Mouse (Mus musculus) monocyte, adult 5-6 weeks (primary cell): ENCODE measurements around the gene Mnat1. TPM values are rescaled to one million over a fixed set of nuclear protein-coding genes. Genes with fewer than 3 reads are reported as not detected.

Experiments used
- ATAC-seq: fragments of 153-309, 156-312 bp; replicated peaks from 2 replicates; pipeline ENCODE4 v1.8.0; 2017; ENCODE audit warnings: mild to moderate bottlenecking; ENCODE audit not compliant: low TSS enrichment, insufficient number of reproducible peaks, severe bottlenecking, poor library complexity, low FRiP score
- total RNA-seq: library from RNA; stranded (forward); fragments of 200-1000, 200-491, 200-594 nt; gene quantifications from 3 replicates; pipeline ENCODE4 v1.2.3, GENCODE M21; 2017

Mnat1 gene
- total RNA-seq, 1 experiment from 2014 or later: 16.9 TPM

DNA sequence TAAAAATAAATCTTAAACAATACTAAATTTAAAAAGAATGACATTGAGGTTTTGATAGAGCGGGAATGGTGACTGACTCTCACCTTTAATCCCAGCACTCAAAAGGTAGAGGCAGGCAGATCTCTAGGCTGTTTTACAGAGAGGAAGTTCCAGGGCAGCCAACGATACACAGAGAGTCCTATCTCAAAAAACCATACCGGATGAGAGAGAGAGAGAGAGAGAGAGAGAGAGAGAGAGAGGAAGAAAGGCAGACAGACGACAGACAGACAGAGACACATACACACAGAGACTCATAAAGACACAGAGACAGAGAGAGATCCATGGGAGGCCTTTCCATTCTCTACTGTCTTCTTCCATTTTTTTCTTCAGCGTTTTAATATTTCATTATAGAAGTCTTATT lies 92.3 kb downstream of the Mnat1 start:
- ATAC-seq: no peak

DNA sequence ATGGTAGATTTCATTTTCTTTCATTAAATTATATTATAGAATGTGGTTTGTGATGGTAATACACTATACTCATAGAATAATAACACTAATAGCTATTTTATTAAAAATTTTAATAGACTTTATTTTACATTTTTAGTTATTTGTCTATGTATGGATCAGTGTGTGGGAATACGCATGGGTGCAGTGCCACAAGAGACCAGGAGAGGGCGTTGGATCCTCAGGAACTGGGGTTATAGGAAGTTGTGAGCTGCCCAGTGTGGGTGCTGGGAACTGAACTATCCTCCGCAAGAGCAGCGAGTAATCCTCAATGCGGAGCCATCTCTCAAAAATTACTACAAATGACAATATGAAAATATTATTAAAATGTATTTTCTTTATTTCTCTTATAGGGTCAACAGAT lies 95.1 kb downstream of the Mnat1 start:
- no peak for ATAC-seq

- ATAC-seq: no peak
These were observed 97.7 kb downstream of the Mnat1 start for GRCm38 (mm10) chr12:73221235-73221634.

DNA sequence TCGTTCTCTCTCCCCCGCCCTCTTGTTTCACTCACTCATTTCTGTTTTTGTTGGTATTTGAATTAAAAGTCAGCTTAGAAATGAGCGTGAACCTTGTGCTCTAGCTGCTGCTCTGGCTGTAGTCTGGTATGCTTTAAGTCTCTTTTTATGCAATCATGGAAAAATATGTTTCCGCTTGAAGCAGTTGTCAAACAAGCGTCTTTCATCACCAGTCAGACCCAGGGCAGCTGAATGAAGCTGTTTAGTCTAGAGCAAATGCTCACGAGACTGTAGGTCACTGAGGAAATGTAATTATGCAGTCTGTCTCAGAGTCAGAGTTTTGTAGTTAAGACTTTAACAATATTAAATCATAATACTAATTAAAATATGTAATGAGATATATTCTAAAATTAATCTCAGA lies 100.4 kb downstream of the Mnat1 start:
- no peak for ATAC-seq

DNA sequence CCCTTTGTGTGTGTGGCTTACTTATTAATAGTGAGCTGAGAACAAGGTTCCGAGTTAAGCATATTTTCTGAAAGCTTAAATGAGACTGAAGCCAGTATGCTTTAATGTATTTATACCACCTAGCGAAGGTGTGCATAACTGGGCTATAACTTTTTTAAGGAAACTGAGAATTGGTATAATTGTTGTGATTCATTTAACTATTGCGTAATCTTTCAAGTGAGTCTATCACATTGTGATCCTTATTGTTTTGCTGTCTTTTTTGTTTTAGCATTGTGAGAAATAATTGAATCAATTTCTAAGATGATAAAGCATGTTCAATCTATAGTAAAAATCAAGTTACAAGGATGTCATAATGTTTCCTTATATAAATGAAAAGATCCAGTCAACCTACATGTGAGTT lies 104.9 kb downstream of the Mnat1 start:
- ATAC-seq: no peak

DNA sequence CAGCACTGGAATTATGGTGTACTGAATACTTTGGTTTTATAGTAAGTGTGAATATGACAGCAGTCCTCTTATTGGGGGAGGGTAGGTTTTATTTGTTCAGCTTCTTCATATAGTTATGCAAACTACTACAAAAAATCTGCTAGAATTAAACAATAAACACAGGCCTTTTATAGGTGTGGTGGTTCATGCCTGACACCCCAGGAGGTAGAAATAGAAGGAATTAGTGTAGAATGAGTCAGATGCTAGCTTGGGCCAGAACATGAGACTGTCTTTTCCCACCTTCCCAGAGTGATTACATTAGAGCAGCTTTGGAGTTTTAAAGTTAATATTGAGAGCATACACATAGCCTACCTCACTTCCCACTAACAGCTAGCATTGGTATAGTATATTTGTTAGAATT lies 106.7 kb downstream of the Mnat1 start:
- no peak for ATAC-seq

DNA sequence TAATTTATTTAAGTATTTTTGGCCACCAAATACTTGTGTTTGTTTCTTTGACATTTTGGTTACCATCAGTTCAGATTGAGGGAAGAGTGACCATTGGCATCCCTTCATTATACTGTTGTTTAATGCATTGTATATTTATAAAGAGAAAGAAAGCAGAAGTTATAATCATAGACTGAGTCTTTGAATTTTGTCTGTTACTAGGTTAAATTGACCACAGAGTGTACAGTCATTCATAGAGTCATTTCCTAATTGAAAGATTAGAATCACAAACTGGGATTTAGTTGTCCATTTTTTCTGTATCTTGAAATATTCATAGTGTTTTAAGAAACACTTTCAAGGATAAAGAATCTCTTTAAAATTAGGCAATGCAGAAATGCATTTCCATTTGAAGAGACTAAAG lies 108.0 kb downstream of the Mnat1 start:
- no peak for ATAC-seq

- no peak for ATAC-seq
These were observed 109.1 kb downstream of the Mnat1 start for GRCm38 (mm10) chr12:73232586-73232985.

DNA sequence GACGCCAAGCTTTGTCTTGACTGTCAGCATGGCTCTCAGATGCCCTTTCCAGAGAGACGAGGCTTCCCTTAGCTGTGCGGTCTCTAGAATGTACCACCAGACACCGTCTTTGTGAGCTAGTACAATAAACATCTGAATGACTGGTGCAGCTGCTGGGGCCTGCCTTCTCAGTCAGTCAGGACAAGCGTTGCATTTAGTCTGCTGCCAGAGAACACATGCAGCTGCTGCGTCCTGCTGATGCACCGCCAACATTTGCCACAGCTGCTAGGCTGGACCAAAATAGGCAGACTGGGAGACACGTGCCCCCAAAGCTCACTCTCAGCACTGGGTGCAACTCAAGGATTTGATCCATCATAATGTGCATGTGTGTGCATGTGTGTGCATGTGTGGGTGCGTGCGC lies 118.4 kb downstream of the Mnat1 start:
- ATAC-seq: no peak

DNA sequence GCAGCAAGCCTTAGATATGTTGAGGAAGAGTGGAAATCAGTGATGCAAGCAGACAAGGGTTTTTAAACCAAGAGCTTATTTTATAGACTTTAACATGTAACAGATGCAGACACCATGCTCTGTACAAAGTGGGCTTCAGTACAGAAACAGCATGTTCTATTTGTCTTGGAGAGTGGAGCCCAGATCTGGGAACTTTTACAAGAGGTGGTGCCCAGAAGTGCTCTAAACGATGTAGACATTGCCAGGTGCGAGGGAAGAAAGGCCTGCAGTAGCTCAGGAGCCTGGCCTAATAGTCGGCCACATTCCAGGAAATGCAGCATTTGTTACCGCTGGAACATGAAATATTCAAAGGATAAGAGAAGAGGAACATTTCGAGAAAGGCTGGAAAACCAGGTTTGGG lies 122.2 kb downstream of the Mnat1 start:
- ATAC-seq: no peak

DNA sequence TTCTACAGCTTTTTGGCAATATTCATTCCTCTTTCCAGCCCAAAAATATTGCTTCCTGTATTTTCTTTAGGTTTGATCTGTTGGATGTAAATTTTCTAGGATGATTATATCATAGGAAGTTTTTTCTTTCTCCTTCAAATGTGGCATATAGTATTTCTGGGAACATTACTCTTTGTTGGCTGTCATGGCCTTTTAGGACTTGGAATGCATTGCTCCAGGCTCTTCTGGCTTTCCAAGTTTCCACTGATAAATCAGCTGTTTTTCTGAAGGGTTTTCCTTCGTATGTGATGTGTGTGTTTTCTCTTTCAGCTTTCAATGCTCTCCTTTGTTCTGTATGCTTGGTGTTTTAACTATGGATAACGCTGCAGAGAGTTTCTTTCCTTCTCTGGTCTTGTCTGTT lies 131.5 kb downstream of the Mnat1 start:
- ATAC-seq: no peak

GRCm38 (mm10) chr12:73259269-73259668 lies 135.8 kb downstream of the Mnat1 start:
- ATAC-seq: no peak

DNA sequence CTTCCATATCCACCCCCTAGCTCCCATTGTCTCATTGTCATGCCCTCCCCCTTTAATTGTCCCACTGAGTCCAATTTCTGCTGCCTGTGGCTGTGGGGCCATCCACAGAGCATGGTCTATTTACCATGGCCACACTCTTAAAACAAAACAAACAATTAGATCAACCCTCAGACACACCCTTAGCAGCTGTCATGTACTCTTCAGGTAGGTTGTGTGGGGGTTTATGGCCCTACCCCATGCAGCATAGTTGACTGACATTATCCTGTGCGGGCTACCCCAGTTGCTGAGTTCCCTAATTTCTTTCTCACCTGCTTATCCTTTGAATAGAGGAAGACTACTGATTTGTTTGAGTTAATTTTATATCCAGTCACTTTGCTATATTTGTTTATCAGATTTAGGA lies 136.8 kb downstream of the Mnat1 start:
- ATAC-seq: no peak

- no peak for ATAC-seq
These were observed 142.0 kb downstream of the Mnat1 start for GRCm38 (mm10) chr12:73265381-73265978.

GRCm38 (mm10) chr12:73266597-73266996 lies 143.1 kb downstream of the Mnat1 start:
- ATAC-seq: no peak

DNA sequence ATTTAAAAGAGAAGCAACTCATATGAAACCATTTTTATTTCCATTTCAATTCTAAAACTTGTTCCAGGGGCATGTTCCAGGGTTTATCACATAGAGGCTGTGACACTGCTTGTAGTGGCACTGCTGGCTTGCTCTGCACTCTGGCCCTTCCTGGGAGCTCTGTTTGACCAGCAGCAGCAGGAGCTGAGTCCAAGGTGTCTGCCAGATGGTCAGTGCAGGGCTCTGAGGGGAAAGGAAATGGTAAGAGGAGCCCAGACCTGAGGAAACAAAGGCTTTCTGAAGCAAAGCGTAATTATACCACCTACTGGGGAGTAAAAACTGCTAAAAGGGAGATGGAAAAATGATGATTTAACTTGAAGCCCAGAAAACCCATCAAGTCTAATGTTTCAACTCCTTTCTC lies 145.0 kb downstream of the Mnat1 start:
- no peak for ATAC-seq

GRCm38 (mm10) chr12:73269531-73269930 lies 146.0 kb downstream of the Mnat1 start:
- no peak for ATAC-seq

GRCm38 (mm10) chr12:73269933-73270332 lies 146.4 kb downstream of the Mnat1 start:
- no peak for ATAC-seq

DNA sequence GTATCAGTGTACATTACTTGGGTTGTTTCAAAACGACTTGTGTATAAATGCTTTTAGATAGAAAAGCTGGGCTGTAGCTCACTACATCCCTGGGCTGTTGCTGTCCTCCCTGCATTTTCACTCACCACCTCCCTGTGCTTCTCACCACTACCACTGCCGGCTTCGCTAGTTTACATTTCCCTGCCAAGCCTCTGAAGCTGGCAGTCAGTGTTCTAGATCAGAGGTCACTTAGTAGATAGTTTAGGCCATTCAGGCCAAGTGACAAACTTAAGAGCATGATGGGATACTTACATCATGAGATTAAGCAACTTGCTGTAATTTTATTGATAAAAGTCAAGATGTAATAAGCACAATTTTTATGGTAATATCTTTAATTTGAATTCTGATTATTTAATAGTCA lies 151.4 kb downstream of the Mnat1 start:
- no peak for ATAC-seq

GRCm38 (mm10) chr12:73286287-73287092 lies 163.0 kb downstream of the Mnat1 start, which contains the start of the genes Trmt5 and Slc38a6:
Gene Trmt5 (minus strand): TSS chr12:73286710.
Gene Slc38a6 (plus strand): TSS chr12:73286779.
- peak; percentile 93 for ATAC-seq
